Mouse (Mus musculus) adrenal gland (tissue): Measurements from ENCODE around the gene Tmem258.

Source experiments
- microRNA-seq, 2 experiments: library from miRNA; unstranded; fragments of <30 nt; microRNA quantifications; one replicate each; pipeline ENCODE4; 2019

Gene Tmem258

Small RNA genes lying within 50 kb of the gene (microRNA-seq; reads per million reads assigned to microRNA genes)
- 0.25 to 0.92 reads per million in 2 experiments for gene Mir6993
